Mouse (Mus musculus) ovary, adult 10 weeks (tissue): ENCODE measurements around the gene Mmp21. TPM values are rescaled to one million over a fixed set of nuclear protein-coding genes. Genes with fewer than 3 reads are reported as not detected.

Experiments used
- polyA plus RNA-seq: library from polyadenylated mRNA; stranded (reverse); fragments of 350-450 nt; fragmentation: Illumina TruSeq; extraction: RNeasy Lipid Tissue Mini Kit (QIAGEN cat#74804); gene quantifications from one replicate; pipeline ENCODE4 v1.2.3, GENCODE M21; 2014

Gene Mmp21
- not detected for polyA plus RNA-seq

GRCm38 (mm10) chr7:133679961-133680360, at the start of gene Mmp21:
Mmp21 (minus strand) TSS chr7:133680061.

DNA sequence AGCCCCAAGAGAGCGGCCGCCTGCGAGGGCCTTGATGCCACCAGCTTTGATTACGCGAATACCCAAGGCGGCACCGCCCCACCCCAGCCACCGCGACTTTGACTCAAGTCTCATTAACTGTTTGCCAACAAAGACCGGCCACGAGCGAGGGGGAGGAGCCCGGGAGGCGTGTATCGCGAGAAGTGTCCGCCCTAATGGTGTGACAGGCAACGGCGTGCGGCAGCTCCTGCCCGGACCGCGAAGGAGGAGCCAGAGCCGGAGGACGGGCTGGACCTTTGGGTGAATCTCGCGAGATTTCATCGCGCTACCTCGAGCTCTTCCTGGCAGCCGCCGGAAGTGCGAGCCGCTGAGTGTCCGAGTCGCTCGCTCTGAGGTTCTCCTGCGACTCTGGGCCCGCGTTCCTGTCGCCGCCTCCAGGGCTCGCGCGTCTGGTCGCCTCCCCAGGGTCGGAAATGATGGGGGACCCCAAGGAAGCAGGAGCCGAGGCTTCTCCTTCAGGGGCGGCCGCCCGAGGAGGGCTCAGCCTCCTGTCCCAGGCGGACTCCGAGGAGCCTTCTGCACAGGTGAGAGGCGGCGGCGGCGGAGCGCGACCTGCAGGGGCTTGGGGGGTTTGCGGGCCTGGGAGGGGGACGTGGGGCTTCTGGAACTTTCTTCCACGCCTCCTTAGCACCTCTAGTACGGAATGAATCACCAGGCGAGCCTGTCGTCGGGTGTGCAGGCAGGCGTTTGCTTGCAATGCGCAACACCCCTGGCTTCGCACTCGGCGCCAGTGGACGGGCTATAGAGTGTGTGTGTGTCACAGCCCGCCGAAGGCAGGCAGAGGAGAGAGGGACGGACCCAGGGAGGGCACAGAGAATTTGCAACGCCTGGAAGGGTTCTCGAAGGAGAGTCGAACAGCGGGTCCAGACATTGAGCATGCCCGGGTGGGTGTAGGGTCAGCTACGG, 42.2 kb downstream of the Mmp21 start, which contains the start of gene Edrf1:
TSS of gene Edrf1 (plus strand) at position 183 of the 945 bp plus-strand sequence.

Other genes with a start within 250 kb of the Mmp21 start
- not detected for gene Tex36, start 77.9 kb downstream of the Mmp21 start, polyA plus RNA-seq
- 34.8 TPM for gene Edrf1, start 42.5 kb downstream of the Mmp21 start, polyA plus RNA-seq
- 93.3 TPM for gene Bccip, start 29.3 kb upstream of the Mmp21 start, polyA plus RNA-seq
- 9.1 TPM for gene Uros, start 30.0 kb upstream of the Mmp21 start, polyA plus RNA-seq
- gene Fank1, start 96.8 kb upstream of the Mmp21 start, polyA plus RNA-seq: 2.0 TPM
- 8.4 TPM for gene Dhx32, start 102.7 kb upstream of the Mmp21 start, polyA plus RNA-seq